Mouse (Mus musculus): ENCODE measurements around the gene Prrt2. TPM values are rescaled to one million over a fixed set of nuclear protein-coding genes. Genes with fewer than 3 reads are reported as not detected.

Prrt2 gene
- polyA plus RNA-seq, 1 experiment, result not detected

DNA sequence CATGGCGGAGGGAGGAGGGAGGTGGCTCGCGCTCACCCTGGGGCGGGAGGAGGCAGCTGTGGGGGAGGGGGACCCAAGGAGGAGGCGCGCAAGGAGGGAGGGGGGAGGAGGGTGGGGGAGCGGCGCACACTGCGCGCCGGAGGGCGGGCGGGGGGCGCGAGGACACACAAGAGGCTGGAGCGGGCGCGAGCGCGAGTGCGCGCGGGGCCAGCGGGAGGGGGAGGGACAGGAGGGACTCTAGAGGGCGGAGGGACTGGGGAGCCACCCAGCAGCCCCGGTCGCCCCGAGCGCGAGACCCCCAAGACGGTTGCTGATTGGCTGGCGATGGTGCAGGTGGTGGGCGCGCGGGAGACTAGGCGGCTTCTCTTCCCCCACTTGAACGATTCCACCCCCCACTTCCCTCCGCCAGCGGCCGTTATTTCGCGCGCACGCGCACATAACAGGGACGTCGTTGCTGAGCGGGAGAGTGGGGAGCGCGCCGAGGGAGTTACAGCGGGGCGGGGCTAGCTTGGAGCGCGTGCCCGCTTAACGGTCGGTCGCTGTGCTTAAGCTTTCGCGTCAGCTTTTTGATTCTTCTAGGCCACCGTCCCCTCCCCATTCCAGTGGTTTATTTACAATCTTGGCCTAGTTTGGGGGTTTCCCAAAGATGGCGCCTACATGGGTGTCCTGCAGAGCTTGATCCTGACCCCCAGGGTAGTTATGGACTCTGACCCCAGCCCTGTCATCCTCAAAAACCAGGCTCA is 6.1 kb upstream of the Prrt2 start, which contains the start of gene Maz:
Gene Maz (minus strand): TSS at position 54 of the 743 bp plus-strand sequence.
- under 1% methylated on average over 53 of the region's 63 CpGs for WGBS
- TF ChIP-seq POLR2A (IDR thresholded peaks at IDR 0.05; ENCODE audit: insufficient read depth, low read depth, low read length) (0 out of 2 replicates have a peak, but pooled peaks have one; percentile 31), CTCF (IDR thresholded peaks at IDR 0.05; ENCODE audit: insufficient read depth, low read depth, low read length) (no peak)
- peak within 1 kb of the TSS; percentile 97 for H3K27ac ChIP-seq (ENCODE audit: insufficient read depth, low read depth, low read length)
- peak within 1 kb of the TSS; percentile 97 for H3K4me3 ChIP-seq (ENCODE audit: insufficient read depth, low read depth, low read length)
- peaks cover 38% of the 10 kb centered on the region for H3K4me1 ChIP-seq (ENCODE audit: control insufficient read depth, insufficient read depth, low read length)

DNA sequence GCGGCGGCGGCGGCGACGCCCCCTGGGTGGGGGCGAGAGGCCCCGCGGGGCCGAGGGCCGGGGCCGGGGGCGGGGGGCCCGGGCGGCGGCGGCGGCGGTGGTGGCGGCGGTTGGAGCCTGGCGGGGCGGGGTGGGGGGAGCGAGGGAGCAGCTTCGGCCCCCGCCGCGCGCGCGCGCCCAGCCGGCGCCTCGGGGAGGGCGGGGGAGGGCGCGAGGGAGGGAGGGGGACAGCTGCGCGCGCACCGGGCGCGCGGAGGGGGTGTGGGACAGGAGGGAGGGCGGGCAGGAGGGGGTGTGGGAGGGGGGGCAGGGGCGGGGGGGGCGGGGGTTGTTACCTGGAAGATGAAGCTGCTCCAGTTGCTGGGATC is 5.6 kb upstream of the Prrt2 start:
- Histone ChIP-seq H3K4me1 (ENCODE audit: control insufficient read depth, insufficient read depth, low read length) (peaks cover 40% of the 10 kb centered on the region), H3K27ac (ENCODE audit: insufficient read depth, low read depth, low read length) (no peak overlapping the region), H3K4me3 (ENCODE audit: insufficient read depth, low read depth, low read length) (peak overlapping the region; percentile 97)
- TF ChIP-seq CTCF (IDR thresholded peaks at IDR 0.05; ENCODE audit: insufficient read depth, low read depth, low read length) (no peak), POLR2A (IDR thresholded peaks at IDR 0.05; ENCODE audit: insufficient read depth, low read depth, low read length) (no peak)
- 10% methylated on average over 28 of the region's 48 CpGs for WGBS

DNA sequence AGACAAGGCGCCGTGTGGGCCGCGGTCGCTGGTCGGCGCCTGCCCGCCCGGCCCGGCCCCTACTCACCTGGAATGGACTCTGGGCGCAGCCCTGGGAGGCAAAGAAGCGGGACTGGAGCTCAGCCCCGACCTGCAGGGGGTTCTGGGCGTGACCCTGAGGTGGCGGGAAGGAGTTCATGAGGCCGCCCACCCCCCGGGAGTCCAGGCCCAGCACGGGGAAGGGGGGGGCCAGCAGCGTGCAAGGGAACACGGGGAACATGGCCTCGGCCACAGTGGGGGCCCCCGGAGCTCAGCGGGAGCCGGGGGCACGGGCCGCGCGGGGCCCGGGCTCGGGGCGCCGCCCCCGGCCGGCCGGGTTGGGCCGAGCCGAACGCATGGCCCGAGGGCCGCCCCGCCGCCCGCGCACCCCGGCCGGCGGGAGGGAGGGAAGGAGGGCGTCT is 5.2 kb upstream of the Prrt2 start:
- WGBS, result under 1% methylated on average over 35 of the region's 48 CpGs
- TF ChIP-seq CTCF (IDR thresholded peaks at IDR 0.05; ENCODE audit: insufficient read depth, low read depth, low read length), result no peak
- no peak for TF ChIP-seq POLR2A (IDR thresholded peaks at IDR 0.05; ENCODE audit: insufficient read depth, low read depth, low read length)

DNA sequence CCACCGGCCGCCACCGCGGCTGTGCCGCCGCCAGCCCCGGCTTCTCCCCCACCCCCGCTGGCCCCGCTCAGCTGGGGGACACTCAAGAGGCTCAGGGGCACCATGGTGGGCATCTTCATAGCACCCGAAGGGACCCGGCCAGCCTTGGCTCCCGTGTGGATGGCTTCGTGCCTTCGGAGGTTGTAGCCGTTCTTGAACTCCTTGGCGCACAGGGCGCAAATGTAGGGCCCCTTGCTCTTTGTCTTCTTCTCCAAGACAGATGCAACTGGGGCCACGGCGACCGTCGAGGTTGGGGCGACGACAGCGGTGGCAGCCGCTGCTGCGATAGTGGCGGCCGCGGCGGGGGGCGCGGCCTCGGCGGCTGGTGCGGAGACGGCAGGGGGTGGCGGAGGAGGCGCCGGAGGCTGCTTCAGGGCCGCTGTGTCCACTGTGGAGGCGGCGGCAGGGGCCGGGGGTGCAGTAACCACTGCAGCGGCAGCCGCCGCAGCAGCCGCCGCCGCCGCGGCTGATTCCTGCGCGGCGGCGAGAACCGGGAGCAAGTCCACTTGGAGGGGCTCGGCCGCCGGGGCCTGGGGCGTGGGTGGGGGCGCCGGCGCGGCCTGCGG is 4.6 kb upstream of the Prrt2 start:
- H3K4me3 ChIP-seq (ENCODE audit: insufficient read depth, low read depth, low read length), result peak overlapping the region; percentile 97
- TF ChIP-seq CTCF (IDR thresholded peaks at IDR 0.05; ENCODE audit: insufficient read depth, low read depth, low read length) (no peak; the same call in 1 of the 2 replicates), POLR2A (IDR thresholded peaks at IDR 0.05; ENCODE audit: insufficient read depth, low read depth, low read length) (no peak)
- H3K27ac ChIP-seq (ENCODE audit: insufficient read depth, low read depth, low read length), result peak overlapping the region; percentile 97
- WGBS, result under 1% methylated on average over 62 of the region's 65 CpGs
- peaks cover 45% of the 10 kb centered on the region for H3K4me1 ChIP-seq (ENCODE audit: control insufficient read depth, insufficient read depth, low read length)

More for the DNA sequence above, 5.2 kb upstream of the Prrt2 start:
- H3K4me1 ChIP-seq (ENCODE audit: control insufficient read depth, insufficient read depth, low read length), result peaks cover 44% of the 10 kb centered on the region
- H3K27ac ChIP-seq (ENCODE audit: insufficient read depth, low read depth, low read length), result peak overlapping the region; percentile 97
- H3K4me3 ChIP-seq (ENCODE audit: insufficient read depth, low read depth, low read length), result peak overlapping the region; percentile 97

DNA sequence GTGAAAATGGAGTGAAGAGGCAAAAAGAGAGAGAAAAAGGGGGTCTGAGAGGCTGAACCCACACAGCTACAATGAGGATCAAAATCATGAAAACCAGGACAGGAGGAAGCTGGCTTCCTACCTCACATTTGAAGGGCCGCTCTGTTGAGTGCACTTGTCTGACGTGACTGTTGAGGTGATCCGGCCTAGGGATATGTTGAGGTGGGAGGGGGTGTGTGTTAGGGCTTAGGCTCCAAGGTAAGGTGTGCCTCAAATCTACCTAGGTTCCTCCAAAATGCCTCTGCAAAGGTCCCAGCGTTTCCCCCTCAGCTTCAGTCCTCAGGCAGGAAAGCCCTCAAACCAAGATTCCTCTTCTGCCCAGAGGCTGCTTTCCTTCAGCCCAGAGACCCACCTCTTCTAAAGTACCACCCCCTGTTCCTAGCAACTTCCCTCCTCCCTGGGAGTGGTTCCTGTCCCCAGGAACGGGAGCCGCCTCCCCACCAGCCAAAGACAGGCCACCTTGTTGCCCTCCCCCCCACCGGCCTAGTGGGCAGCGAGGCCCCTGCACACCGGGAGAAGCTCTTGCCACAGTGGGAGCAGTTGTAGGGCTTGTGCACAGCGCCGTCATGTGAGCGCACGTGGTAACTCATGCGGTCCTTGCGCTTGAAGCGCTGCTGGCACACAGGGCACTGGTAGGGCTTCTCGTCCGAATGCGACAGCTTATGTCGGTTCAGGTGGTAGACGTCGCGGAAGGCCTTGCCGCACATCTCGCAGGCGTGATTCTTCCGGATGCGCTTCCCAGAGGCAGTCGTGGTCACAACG is 3.9 kb upstream of the Prrt2 start:
- Histone ChIP-seq H3K4me1 (ENCODE audit: control insufficient read depth, insufficient read depth, low read length) (peaks cover 48% of the 10 kb centered on the region), H3K27ac (ENCODE audit: insufficient read depth, low read depth, low read length) (peak overlapping the region; percentile 79), H3K4me3 (ENCODE audit: insufficient read depth, low read depth, low read length) (peak overlapping the region; percentile 97)
- no peak for TF ChIP-seq POLR2A (IDR thresholded peaks at IDR 0.05; ENCODE audit: insufficient read depth, low read depth, low read length)
- TF ChIP-seq CTCF (IDR thresholded peaks at IDR 0.05; ENCODE audit: insufficient read depth, low read depth, low read length), result peak; percentile 32
- 2% methylated on average over 30 of the region's 30 CpGs for WGBS

DNA sequence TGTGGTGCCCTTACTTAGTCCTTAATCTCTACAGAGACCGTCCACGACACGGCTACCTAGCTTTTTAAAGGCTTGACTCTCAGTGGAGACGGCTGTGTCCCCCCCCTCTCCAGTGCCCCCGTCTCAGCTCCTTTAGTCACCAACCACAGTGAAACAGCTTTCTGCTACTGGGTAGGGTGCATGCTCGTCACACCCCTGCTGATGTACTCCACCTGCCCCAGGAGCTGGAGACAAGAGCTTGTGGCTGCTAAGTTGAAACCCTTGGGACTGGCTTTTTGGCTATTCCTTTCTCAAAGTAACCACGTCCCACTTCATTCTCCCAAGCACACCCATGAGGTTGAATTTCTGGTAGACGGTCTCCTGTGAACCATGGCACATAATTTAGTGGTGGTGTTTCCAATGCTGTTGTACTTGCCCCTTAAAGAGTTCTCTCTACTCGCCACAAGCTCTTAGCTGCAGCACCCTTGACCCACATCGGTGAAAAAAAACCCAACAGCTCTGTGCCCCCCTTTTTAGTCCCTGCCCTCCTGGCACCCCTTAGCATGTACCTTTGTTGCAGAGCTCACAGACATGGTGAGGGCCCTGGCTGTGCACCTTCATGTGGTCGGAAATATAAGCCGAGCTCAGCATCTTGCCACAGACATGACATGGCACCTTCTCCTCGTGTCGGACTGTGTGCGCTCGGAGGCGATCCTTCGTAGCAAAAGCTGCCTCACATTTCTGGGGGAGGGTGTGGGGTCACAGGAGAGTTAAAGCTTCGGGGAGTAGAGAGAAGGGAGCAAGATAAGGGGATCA is 3.1 kb upstream of the Prrt2 start:
- H3K27ac ChIP-seq (ENCODE audit: insufficient read depth, low read depth, low read length), result 0 out of 2 replicates have a peak overlapping the region, but pooled peaks have one; percentile 79
- TF ChIP-seq CTCF (IDR thresholded peaks at IDR 0.05; ENCODE audit: insufficient read depth, low read depth, low read length) (no peak), POLR2A (IDR thresholded peaks at IDR 0.05; ENCODE audit: insufficient read depth, low read depth, low read length) (no peak)
- H3K4me1 ChIP-seq (ENCODE audit: control insufficient read depth, insufficient read depth, low read length), result peaks cover 57% of the 10 kb centered on the region
- peak overlapping the region; percentile 97 for H3K4me3 ChIP-seq (ENCODE audit: insufficient read depth, low read depth, low read length)
- WGBS, result 12% methylated on average over 19 of the region's 19 CpGs

DNA sequence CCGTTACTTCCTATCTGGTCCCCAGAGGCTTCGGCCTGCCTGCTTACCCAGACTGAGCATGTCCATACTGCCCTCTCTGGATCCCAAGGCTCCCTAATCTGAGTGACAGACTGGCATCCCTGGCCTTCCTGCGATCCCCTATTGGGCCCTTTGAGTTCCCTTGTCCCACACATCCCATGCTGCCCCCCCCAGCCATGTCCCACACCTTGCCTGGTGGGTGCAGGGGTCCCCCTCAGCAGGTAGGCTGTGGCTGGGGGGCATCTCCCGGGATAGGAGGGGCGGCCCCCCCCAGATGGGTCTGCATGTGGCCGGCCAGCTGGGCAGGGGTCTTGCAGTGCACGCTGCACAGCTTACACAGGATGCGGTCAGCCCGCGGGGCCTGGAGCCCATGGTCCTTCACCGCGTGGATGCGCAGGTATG is 2.3 kb upstream of the Prrt2 start:
- H3K4me1 ChIP-seq (ENCODE audit: control insufficient read depth, insufficient read depth, low read length), result peaks cover 64% of the 10 kb centered on the region
- no peak overlapping the region for H3K27ac ChIP-seq (ENCODE audit: insufficient read depth, low read depth, low read length)
- TF ChIP-seq CTCF (IDR thresholded peaks at IDR 0.05; ENCODE audit: insufficient read depth, low read depth, low read length), result no peak
- no peak for TF ChIP-seq POLR2A (IDR thresholded peaks at IDR 0.05; ENCODE audit: insufficient read depth, low read depth, low read length)
- WGBS, result 73% methylated on average over 13 of the region's 13 CpGs
- H3K4me3 ChIP-seq (ENCODE audit: insufficient read depth, low read depth, low read length), result no peak overlapping the region
